Mouse (Mus musculus) limb, embryonic 13.5 days (tissue): Measurements from ENCODE around the gene Ikbkg. TPM values are rescaled to one million over a fixed set of nuclear protein-coding genes. Genes with fewer than 3 reads are reported as not detected.
"Not testable (repeated sequence)": the region's sequence is repeated elsewhere in the genome, so short reads cannot be mapped to it uniquely, and the experiment has no call there.

Experiments
- ATAC-seq: fragments of 200-750 bp; cut with Nextera tagmentation; 2 replicates; pipeline ENCODE4 v1.8.0; 2017; ENCODE audit warnings: low read depth, moderate number of reproducible peaks, moderate TSS enrichment; ENCODE audit not compliant: low FRiP score
- H3K27ac ChIP-seq: fragments of 300-500 bp; sonication (generic); 2 replicates; pipeline ENCODE4 v1.5.1; 2015; ENCODE audit warnings: inconsistent platforms, mild to moderate bottlenecking, moderate library complexity
- H3K27me3 ChIP-seq: fragments of 300-500 bp; sonication (generic); 2 replicates; pipeline ENCODE4 v1.6.1; 2015; ENCODE audit warnings: mild to moderate bottlenecking, inconsistent platforms
- H3K36me3 ChIP-seq: fragments of 300-500 bp; sonication (generic); 2 replicates; pipeline ENCODE4 v1.6.1; 2015; ENCODE audit warnings: inconsistent platforms, mild to moderate bottlenecking, moderate library complexity
- H3K4me1 ChIP-seq: fragments of 300-500 bp; sonication (generic); 2 replicates; pipeline ENCODE4 v1.6.1; 2015; ENCODE audit warnings: inconsistent platforms
- H3K4me2 ChIP-seq: fragments of 300-500 bp; sonication (generic); replicated peaks from 2 replicates; pipeline ENCODE4 v1.6.1; 2015; ENCODE audit warnings: inconsistent platforms, mild to moderate bottlenecking, moderate library complexity
- H3K4me3 ChIP-seq: fragments of 300-500 bp; sonication (generic); 2 replicates; pipeline ENCODE4 v1.5.1; 2015; ENCODE audit warnings: moderate library complexity, mild to moderate bottlenecking, inconsistent platforms
- H3K9ac ChIP-seq: fragments of 300-500 bp; sonication (generic); 2 replicates; pipeline ENCODE4 v1.6.1; 2015; ENCODE audit warnings: mild to moderate bottlenecking, inconsistent platforms
- H3K9me3 ChIP-seq: fragments of 300-500 bp; sonication (generic); 2 replicates; pipeline ENCODE4 v1.6.1; 2016; ENCODE audit warnings: inconsistent platforms
- WGBS: fragments of 180-500 bp; shearing (Covaris S2); methylation state at CpG from one replicate; pipeline ENCODE4 v1.1.7; 2015; 5-methylcytosine and 5-hydroxymethylcytosine counted together
- polyA plus RNA-seq: library from polyadenylated mRNA; unstranded; fragments of >200 nt; fragmentation: Nextera tagmentation; extraction: Ambion mirVana; gene quantifications from 2 replicates; pipeline ENCODE4 v1.2.1, GENCODE M21; 2015

The Ikbkg gene
- polyA plus RNA-seq, 1 experiment from 2014 or later, result 18.2 TPM

GRCm38 (mm10) chrX:74481349-74481885 lies 88.3 kb downstream of the Ikbkg start, which contains the start of gene Gm6880:
Gene Gm6880 (minus strand): TSS chrX:74481399.
- not testable (repeated sequence) for H3K27ac ChIP-seq, H3K4me1 ChIP-seq, H3K9me3 ChIP-seq, H3K36me3 ChIP-seq, H3K9ac ChIP-seq, H3K4me3 ChIP-seq, H3K27me3 ChIP-seq, H3K4me2 ChIP-seq
- peak; percentile 51; the same call in 1 of the 2 replicates for ATAC-seq
- 74% methylated on average over 13 of the region's 14 CpGs for WGBS

- no peaks in the 10 kb centered on the region for H3K36me3 ChIP-seq
- no peaks in the 10 kb centered on the region for H3K27me3 ChIP-seq
- no peaks in the 10 kb centered on the region for H3K9me3 ChIP-seq
- no peak overlapping the region for H3K27ac ChIP-seq
- H3K4me2 ChIP-seq, result no peak overlapping the region
- 83% methylated on average over 1 of the region's 1 CpGs for WGBS
- H3K4me3 ChIP-seq, result no peak overlapping the region
- H3K4me1 ChIP-seq, result no peaks in the 10 kb centered on the region
- no peak overlapping the region for H3K9ac ChIP-seq
- ATAC-seq, result no peak
Measured at GRCm38 (mm10) chrX:74497131-74497530, 104.0 kb downstream of the Ikbkg start.

Other genes starting within 250 kb of the Ikbkg start
- not detected in 2 replicates for gene Tex28, start 225.5 kb upstream of the Ikbkg start, polyA plus RNA-seq
- 0.05 TPM in 1 of 2 replicates, not detected in the other for gene Tktl1, start 216.0 kb upstream of the Ikbkg start, polyA plus RNA-seq
- 275 and 314 TPM in 2 replicates for gene Flna, start 143.5 kb upstream of the Ikbkg start, polyA plus RNA-seq
- gene Emd, start 138.6 kb upstream of the Ikbkg start, polyA plus RNA-seq, result 26.7 and 27.8 TPM in 2 replicates
- gene Rpl10, start 122.5 kb upstream of the Ikbkg start, polyA plus RNA-seq, result 828 and 885 TPM in 2 replicates
- 91.0 and 92.2 TPM in 2 replicates for gene Taz, start 111.4 kb upstream of the Ikbkg start, polyA plus RNA-seq
- 11.7 and 12.0 TPM in 2 replicates for gene Dnase1l1, start 111.0 kb upstream of the Ikbkg start, polyA plus RNA-seq
- gene Atp6ap1, start 96.2 kb upstream of the Ikbkg start, polyA plus RNA-seq, result 127 and 128 TPM in 2 replicates
- gene Gdi1, start 88.3 kb upstream of the Ikbkg start, polyA plus RNA-seq, result 247 and 260 TPM in 2 replicates
- gene Fam50a, start 80.3 kb upstream of the Ikbkg start, polyA plus RNA-seq, result 73.5 and 76.5 TPM in 2 replicates
- gene Plxna3, start 64.2 kb upstream of the Ikbkg start, polyA plus RNA-seq, result 21.2 and 25.3 TPM in 2 replicates
- 114 and 115 TPM in 2 replicates for gene Lage3, start 39.7 kb upstream of the Ikbkg start, polyA plus RNA-seq
- 62.2 and 68.2 TPM in 2 replicates for gene Ubl4a, start 20.1 kb upstream of the Ikbkg start, polyA plus RNA-seq
- gene Slc10a3, start 19.9 kb upstream of the Ikbkg start, polyA plus RNA-seq, result 19.6 and 21.3 TPM in 2 replicates
- gene Fam3a, start within 50 bp of the Ikbkg start, polyA plus RNA-seq, result 42.3 and 43.5 TPM in 2 replicates
- gene G6pdx, start 35.9 kb downstream of the Ikbkg start, polyA plus RNA-seq, result 45.6 and 47.0 TPM in 2 replicates
- 2.1 and 4.3 TPM in 2 replicates for gene Gm6880, start 88.1 kb downstream of the Ikbkg start, polyA plus RNA-seq
- gene Olfr1326-ps1, start 181.6 kb downstream of the Ikbkg start, polyA plus RNA-seq, result not detected in 2 replicates
- gene Olfr1325, start 199.4 kb downstream of the Ikbkg start, polyA plus RNA-seq, result not detected in 2 replicates